Mouse (Mus musculus) T-helper 1 cell (primary cell): ENCODE results near the gene Dffa.
"Not testable (repeated sequence)": the region's sequence is repeated elsewhere in the genome, so short reads cannot be mapped to it uniquely, and the experiment has no call there.

Experiments used
- in situ Hi-C: fragments of 300-600 bp; cut with MboI, MseI; formaldehyde crosslinking; loops from one replicate; pipeline ENCODE4 v1.15.1; 2025; ENCODE audit warnings: high pct_unique_total_duplicates

Dffa gene

DNA sequence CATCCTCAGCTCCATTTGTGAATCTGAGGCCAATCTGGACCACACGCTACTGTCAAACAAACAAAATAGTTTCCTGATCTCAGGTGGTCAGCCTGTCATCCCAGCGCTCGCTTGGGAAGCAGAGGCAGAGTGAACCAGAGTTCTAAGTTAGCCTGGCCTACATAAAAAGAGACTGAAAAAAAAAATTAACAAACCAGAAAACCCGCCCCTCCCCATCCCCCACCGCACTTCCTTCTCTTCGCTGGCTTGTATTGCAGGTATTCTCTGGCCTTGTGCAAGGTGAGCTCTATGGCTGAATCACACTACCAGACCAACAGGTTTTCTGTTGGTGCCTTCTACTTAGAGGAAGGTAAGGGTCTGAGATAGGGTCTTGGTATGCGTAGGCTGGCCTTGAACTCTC is 43.6 kb downstream of the Dffa start:
- in situ Hi-C loops: loop anchor here (10.0 kb wide), 2 partner anchors 307 to 397 kb away; partner anchors contain the start of gene Rbp7

DNA sequence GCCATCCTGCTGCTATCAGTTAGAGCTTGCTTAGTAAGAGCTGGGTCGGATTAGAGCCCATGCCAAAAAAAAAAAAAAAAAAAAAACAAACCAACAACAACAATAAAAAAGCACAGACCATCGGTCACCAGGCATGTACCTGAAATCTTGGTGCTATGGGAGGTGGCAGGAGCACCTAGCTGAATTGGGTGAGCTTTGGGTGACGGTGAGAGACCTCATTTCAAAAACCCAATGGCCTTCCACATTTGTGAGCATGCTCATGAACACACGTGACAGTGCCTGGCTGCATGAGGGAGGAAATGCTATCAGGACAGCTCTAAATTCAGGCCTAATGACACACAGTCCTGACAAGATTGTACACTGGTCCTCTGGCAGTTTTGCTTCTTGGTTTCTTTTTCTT is 44.1 kb downstream of the Dffa start:
- in situ Hi-C loops: loop anchor here (10.0 kb wide), 2 partner anchors 307 to 397 kb away; partner anchors contain the start of gene Rbp7

DNA sequence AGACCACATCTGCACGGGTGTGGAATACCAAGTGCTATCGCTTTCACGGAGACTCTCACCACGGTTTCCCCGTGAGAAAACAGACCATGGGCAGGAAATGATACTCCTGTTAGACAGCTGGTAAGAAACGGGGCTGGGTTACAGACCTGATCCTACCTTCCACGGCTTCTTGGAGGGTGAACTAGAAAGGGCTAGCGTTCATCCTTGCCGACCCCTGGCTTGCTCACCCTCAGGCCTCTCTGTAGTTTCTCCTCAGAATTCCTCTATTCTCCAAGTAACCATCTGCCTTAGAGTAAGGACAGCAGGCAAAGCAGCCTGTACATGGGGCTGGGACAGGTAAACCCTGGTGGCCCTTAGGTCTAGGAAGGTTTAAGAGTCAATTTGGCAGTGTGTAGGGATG is 45.2 kb downstream of the Dffa start:
- in situ Hi-C loops: loop anchor here (10.0 kb wide), 2 partner anchors 306 to 396 kb away; partner anchors contain the start of gene Rbp7

DNA sequence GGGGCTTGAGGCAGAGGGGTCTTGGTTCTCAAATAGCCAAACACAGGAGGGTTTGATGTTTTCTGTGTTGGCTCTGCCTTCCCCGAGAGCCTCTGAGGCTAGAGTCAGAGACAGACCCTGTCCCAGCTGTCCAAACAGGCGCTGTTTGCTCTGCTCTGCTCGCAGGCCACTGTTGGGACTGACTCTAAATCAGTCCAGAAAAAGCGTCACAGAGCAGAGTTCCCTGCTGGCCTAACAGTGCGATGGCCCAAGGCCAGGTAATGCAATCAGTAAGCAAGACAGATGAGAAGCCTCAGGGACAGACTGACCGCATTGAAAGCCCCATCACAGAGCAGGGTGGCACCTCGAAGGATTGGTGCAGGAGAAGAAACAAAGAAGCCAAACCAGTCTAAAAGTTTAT is 45.7 kb downstream of the Dffa start:
- in situ Hi-C loops: loop anchor here (10.0 kb wide), 2 partner anchors 305 to 395 kb away; partner anchors contain the start of gene Rbp7

DNA sequence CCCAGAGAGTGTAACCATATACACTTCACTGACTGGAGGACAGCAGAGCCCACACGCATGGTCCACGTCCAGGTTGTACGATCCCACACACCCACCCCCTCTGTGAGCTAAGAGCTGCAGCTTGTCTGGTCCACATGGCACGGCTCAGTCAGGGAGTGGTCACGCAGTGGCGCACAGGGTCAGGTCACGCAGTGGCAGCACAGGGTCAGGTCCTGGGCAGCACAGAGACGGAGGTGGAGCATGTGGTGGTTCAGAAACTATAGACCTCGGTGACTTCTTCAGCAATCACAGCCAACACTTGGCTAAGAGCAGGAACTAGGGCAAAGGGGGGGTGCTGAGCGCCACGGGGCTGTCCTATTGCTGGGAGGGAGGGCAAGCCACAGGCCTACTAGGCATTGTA is 46.3 kb downstream of the Dffa start:
- in situ Hi-C loops: no loop called here

DNA sequence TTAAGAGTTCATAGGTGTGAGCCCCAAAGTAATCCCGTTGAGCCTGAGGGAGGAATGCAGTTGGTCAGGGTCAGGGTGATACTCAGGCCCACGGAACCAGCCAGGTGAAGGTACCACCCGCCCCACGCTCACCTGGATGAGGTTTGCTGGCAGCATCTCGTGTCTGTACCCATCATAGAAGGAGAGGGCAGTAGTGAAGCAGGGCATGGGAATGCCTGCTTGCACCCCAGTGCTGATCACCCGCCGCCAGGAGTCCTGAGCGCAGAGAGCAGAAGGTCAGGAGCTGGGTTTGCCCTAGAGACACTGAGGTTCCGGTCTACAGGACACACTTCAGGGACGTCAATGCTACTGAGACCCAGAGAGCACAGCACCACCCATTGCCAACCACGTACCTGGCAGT is 46.8 kb downstream of the Dffa start:
- in situ Hi-C loops: no loop called here

DNA sequence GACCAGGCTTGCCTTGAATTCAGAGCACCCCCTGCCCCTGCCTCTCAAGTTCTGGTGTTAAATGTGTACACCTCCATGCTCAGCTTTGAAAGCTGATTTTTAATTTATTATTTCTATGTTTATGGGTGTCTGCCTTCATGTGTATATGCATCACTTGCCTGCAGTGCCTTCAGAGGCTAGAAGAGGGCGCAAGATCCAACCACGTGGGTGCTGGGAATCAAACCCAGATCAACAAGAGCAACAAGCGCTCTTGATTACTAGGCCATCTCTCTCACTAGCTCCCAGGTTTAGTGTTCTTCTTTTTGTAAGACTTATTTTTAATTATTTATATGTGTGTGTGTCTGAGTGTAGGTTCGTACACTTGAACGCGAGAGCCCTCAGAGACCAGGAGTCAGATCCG is 50.9 kb downstream of the Dffa start:
- in situ Hi-C loops: no loop called here

DNA sequence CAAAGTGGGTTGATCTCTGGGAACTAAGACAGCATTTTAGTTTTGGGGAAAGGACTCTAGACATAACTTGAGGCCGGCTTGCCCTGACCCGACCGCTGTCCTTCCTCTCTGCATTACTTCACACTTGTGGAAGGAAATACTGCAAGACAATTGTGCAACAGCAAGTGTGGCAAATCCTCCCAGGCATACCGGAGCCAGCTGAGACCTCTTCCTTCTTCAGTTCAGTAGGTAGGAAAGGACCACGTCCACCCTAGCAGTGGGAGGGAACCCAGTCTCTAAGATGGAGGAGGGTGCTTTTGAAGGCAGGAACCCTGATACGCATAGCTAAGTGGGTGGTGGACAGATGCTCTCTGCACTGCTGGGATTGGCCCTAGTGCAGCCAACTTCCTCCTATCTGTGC is 51.8 kb downstream of the Dffa start:
- in situ Hi-C loops: no loop called here

DNA sequence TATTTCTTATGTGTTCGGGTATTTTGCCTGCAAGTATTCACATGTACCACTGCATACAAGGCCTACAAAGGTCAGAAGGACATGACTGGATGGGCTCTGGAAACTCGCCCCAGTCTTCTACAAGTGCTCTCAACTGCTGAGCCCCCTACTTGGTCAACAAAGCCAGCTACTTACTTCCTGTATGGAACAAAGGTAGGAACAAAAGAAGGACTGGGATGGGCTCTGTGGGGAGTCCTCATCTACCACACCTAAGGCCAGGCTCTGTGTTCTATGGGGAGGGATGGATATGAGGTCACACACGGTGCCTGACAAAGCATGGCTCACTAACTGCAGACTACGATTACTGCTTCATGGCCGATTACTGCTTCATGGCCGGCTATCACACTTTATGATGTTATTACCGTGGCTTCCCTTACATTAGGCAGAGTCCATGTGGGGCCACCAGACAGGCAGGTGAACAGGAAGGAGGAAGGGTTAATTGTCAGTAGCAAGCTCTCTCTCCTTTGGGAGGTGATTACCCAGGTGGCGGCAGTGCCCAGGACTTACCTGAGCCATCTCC is 53.5 kb downstream of the Dffa start:
- in situ Hi-C loops: no loop called here

DNA sequence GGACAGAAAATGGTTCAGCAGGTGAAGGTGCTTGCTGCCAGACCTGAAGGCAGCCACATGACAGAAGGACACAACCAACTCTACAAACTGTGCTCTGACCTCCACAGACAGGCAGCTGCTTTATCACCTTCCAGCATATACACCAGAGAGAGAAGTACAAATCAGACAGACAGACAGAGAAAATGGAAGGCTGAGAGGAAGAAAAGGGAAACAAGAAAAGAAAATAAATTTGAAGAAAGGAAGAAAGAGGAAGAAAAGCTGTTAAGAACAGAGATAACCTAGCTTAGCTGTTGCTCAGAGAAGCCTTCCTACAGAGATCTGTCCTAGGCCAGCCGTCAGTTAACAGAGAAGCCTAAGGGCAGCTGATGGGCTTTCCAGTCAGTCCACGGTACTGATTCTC is 55.3 kb downstream of the Dffa start:
- in situ Hi-C loops: no loop called here

DNA sequence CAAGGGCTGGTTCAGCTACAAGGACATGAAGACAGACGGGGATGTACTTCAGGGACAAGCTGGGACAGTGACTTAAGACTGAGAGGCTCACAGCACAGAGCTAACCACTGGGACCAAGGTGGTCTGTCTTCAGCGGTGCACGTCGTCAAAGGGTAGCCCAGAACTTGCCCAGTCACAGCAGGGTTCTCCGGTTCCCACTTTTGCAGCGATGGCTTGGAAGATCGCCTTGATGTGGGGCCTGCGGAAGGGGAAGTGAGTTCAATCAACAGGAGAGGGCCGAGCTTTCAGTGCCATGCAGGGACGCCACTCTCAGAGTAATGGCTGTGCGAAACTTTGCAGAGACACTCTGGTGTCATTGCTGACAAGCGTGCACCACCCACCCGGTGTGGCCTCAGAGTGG is 55.9 kb downstream of the Dffa start:
- in situ Hi-C loops: no loop called here

DNA sequence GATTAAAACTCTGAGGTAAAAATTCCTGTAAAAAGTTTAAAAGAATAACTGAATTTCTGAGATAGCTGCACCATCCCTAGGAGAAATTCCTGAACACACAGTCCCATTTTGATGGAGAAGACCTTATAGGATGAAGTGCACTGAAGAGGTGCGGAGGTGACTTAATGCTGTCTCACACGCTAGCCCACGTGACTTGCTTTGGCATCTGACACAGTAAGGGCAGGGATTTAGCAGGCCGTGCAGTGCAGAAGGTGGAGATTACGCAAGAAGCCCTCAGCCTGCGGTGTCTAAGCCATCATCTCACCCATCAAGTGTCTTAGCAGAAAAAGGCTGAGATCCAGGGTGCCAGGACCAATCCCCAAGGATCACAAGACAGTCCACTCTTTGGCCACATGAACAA is 57.2 kb downstream of the Dffa start:
- in situ Hi-C loops: no loop called here

DNA sequence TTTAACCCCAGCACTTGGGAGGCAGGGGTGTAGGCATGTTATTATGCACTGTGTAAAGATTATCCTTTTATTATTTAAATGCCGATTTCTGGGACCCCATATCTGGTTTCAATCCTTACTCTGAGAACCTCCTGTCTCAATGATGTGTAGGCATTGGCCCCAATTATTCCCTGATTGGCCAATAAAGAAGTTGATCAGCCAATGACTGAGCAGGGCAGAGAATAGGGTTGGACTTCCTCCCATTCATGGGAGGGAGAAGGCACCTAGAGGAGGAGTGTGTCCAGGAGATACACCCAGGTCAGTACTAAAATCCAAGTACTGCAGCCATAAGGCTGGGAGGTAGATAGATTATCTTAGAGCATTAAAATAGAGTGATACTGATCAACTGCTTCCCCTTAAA is 59.2 kb downstream of the Dffa start:
- in situ Hi-C loops: no loop called here

DNA sequence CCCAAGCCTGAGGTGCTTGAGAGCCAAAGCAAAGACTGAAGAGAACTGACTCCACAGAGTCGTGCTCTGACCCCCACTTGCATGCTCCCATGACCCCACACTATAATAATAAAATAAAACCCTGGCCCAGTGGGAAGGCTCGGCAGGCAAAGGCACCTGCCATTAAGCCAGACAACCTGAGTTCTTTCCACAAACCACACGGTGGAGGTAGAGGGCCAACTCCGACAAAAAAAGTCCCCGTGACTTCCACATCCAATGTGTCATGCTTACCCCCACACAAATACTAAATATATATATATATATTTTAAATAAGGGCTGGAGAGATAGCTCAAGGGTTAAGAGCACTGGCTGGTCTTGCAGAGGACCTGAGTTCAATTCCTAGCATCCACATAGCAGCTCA is 60.2 kb downstream of the Dffa start:
- in situ Hi-C loops: no loop called here

DNA sequence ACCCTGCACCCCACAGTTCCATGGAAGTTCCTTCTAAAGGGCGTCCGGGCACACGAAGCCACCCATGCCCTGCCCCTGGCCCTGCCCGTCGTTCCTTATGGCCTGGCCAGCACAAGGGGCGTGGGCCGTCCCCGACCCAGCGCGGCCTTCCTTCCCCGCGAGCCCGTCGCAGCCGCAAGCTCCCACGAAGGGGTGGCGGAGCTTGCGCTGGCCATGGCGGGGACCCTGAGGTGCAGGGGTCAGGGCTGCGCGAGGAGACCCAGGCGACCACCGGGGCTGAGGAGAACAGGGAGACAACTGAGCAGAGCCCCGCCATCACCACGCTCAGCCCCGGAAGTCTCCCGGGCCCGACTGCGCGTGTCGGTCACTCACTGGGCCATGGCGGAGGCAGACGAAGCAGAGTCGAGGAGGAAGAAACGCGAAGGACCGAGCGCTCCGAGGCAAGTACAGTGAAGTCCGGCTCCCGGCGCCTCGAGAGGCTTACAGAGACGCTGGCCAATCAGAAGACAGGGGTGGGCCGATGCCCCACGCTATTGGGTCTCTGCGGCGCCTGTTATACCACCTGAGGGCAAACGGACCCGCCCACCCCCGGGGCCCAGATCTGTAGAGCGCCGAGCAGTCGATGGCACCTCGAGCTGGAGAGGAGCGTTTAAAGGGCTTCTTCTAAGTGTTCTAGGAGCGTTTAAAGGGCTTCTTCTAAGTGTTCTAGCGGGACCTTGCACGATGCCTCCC is 62.4 kb downstream of the Dffa start, which contains the start of gene Pgd:
Gene Pgd, minus strand, starts transcription at position 557 of the 732 bp plus-strand sequence.
- in situ Hi-C loops: no loop called here

DNA sequence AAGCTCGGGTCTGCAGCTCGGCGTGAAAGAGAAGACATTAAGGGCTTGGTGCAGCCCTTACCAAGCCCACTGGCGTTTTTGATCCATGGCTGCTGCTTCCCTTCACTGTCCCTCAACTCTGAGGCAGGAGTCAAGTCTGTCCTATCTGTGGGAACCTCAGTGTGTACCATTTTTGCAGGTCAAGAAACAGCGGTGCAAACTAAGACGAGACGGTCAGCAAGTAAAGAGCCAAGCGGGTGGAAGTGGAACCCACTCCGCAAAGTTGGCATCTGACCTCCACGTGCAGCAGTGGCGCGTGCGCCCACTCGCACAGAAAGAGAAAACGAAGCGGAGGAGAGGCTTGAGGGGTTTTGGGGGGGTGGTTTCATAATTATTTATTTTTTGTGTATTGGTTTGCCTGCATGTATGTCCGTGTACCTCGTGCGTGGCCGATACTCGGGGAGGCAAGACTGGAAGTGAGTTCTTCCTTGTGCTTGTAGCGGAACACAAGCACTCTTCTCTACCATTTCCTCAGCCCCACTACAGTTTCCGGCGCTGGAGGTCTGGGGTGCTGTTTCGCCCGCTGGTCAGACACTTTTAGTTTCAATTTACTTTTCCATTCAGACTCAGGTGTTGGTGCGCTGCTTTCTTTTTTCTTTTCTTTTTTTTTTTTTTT is 63.1 kb downstream of the Dffa start:
- in situ Hi-C loops: no loop called here

DNA sequence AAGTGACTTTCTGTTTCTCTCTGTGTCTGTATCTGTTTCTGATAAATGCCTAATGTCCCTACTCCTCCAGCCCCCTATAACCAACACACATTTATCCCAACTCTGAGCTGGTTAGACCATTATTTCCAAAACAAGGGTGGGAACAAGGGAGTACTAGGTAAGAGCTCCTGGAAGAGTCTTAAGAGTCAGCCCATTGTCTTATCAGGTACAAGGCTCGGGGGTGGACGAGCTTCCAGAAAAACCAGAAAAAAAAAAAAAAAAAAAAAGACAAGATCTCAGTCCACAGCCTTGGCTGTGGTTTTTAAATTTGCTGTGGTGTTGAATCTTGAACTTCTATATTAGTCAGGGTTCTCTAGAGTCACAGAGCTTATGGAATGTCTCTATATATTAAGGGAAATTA is 64.1 kb downstream of the Dffa start:
- in situ Hi-C loops: no loop called here

DNA sequence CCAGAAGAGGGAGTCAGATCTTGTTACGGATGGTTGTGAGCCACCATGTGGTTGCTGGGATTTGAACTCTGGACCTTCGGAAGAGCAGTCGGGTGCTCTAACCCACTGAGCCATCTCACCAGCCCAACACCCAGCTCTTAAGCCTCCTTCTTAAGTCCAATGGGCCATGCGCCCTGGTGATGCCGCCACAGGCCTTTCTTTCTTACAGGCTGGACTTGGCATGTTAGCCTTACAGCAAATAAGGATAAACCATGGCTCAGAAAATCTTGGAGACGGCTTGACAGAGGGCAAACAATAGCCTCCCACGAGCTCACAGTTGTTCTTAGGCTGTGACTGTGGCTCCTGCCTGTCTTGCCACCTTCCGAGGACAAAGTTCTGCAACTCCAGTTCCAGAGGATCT is 66.0 kb downstream of the Dffa start:
- in situ Hi-C loops: not testable (repeated sequence)
